Mouse (Mus musculus) heart, postnatal 0 days (tissue): Measurements from ENCODE around the gene 4931414P19Rik.

Experiments
- CTCF ChIP-seq: IDR thresholded peaks from 2 replicates; pipeline ENCODE4 v1.5.1; 2016; ENCODE audit warnings: antibody characterized with exemption, control low read depth, low read depth
- EP300 ChIP-seq: IDR thresholded peaks from 2 replicates; pipeline ENCODE4 v1.6.1; 2016; ENCODE audit warnings: antibody characterized with exemption, low read depth

DNA sequence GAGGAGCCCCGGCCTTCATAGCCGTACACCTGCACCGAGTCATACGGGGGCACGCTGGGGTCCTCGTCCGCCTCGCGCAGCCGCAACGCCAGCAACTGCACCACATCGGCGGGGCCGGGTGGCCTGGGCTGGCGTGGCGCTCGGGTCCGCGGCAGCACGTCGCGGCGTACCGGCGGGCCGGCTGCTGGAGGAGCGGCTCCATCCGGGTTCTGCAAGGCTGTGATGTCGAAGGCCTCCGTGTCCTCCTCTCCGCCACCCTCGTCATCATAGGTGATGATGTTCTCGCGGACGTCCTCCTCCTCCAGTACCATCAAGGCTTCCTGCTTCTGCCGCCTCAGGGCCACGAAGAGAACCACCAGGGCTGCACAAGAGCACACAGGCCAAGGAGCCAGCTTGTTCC is 26.5 kb upstream of the 4931414P19Rik start:
- TF ChIP-seq CTCF: no peak
- TF ChIP-seq EP300: no peak
